Mouse (Mus musculus) heart, embryonic 14.5 days (tissue): ENCODE results near the gene Grasp. TPM values are rescaled to one million over a fixed set of nuclear protein-coding genes. Genes with fewer than 3 reads are reported as not detected.
A peak's percentile ranks its signal among the peaks of the same experiment; 100 is the strongest.

Experiments
- ATAC-seq: fragments of 200-750 bp; cut with Nextera tagmentation; 2 replicates; pipeline ENCODE4 v1.8.0; 2017; ENCODE audit warnings: low read depth, moderate TSS enrichment; ENCODE audit not compliant: insufficient number of reproducible peaks, insufficient read depth, low FRiP score
- H3K27ac ChIP-seq, 2 experiments: fragments of 200-500 bp in 1 of 2; fragments of 300-500 bp in 1 of 2; sonication (generic) in 1 of 2; replicated peaks in 1 of 2; 2 replicates each; pipeline ENCODE4 v1.5.1; 2012 to 2014; ENCODE audit warnings: low read depth in 2 of 2, low read length in 2 of 2, control low read depth in 1 of 2, mild to moderate bottlenecking in 1 of 2, mixed read lengths in 1 of 2; ENCODE audit not compliant: control insufficient read depth in 1 of 2, insufficient read depth in 1 of 2
- H3K27me3 ChIP-seq: fragments of 300-500 bp; sonication (generic); 2 replicates; pipeline ENCODE4 v1.6.1; 2014; ENCODE audit warnings: mild to moderate bottlenecking, low read length, control low read depth; ENCODE audit not compliant: control insufficient read depth, insufficient read depth
- H3K36me3 ChIP-seq: fragments of 300-500 bp; sonication (generic); 2 replicates; pipeline ENCODE4 v1.6.1; 2014; ENCODE audit warnings: mild to moderate bottlenecking, control low read depth, low read length, mixed read lengths; ENCODE audit not compliant: control insufficient read depth, insufficient read depth
- H3K4me1 ChIP-seq, 2 experiments: fragments of 200-500 bp in 1 of 2; fragments of 300-500 bp in 1 of 2; sonication (generic) in 1 of 2; 2 replicates each; pipeline ENCODE4 v1.6.1; 2012 to 2014; ENCODE audit warnings: low read length in 2 of 2, control low read depth in 1 of 2, mixed read lengths in 1 of 2; ENCODE audit not compliant: control insufficient read depth in 2 of 2, insufficient read depth in 2 of 2
- H3K4me2 ChIP-seq: fragments of 300-500 bp; sonication (generic); 2 replicates; pipeline ENCODE4 v1.6.1; 2014; ENCODE audit warnings: mild to moderate bottlenecking, low read length
- H3K4me3 ChIP-seq, 2 experiments: fragments of 200-500 bp in 1 of 2; fragments of 300-500 bp in 1 of 2; sonication (generic) in 1 of 2; 2 replicates each; pipeline ENCODE4 v1.5.1; 2012 to 2014; ENCODE audit warnings: low read length in 2 of 2, mild to moderate bottlenecking in 2 of 2, control low read depth in 1 of 2, low read depth in 1 of 2, moderate library complexity in 1 of 2; ENCODE audit not compliant: control insufficient read depth in 1 of 2, insufficient read depth in 1 of 2
- H3K9ac ChIP-seq: fragments of 300-500 bp; sonication (generic); 2 replicates; pipeline ENCODE4 v1.6.1; 2014; ENCODE audit warnings: mild to moderate bottlenecking, low read length
- H3K9me3 ChIP-seq: fragments of 300-500 bp; sonication (generic); 2 replicates; pipeline ENCODE4 v1.6.1; 2016; ENCODE audit warnings: low read length, control low read depth; ENCODE audit not compliant: control insufficient read depth
- WGBS: fragments of 180-500 bp; shearing (Covaris S2); extraction: QIAGEN DNeasy Blood & Tissue Kit; methylation state at CpG from one replicate; pipeline ENCODE4 v1.1.7; 2014; 5-methylcytosine and 5-hydroxymethylcytosine counted together
- polyA plus RNA-seq: library from polyadenylated mRNA; unstranded; fragments of >200 nt; fragmentation: Nextera tagmentation; extraction: Ambion mirVana; gene quantifications from 2 replicates; pipeline ENCODE4 v1.2.1, GENCODE M21; 2014

The Grasp gene
- polyA plus RNA-seq, 1 experiment from 2014 or later, result 5.5 TPM

DNA sequence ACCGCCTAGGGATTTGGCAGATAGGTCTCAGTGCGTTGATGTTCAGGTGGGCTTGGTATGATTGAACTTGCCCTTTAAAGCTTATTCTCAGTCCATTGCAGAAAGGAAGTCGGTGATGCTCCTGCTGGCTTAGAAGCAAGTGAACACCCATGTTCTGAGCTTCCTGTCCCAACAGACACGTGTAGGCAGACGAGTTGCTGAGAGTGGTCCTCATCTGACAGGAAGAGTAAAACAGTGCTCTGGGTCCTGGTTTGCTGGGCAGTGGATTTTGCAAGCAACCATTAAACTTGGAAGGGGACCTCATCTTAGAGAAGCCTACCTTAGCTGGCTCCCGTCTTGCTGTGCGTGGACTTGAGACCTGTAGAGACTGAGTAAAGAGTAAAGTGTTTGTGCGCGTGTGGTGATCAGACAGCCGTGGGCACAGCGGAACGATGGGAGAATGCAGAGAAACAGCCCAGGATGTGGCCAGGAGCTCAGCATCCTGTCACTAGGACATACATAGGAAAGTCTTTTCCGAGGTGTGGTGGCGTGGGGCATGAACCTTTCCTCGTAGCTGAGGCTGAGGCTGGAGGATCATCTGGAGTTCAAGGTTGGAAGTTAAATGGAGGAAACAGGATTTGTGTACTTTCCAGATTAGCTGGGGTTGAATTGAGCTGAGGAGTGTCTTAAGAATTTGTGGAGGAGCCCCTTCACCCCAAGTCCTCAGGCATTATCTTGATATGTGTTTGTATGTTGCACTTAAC is 43.5 kb upstream of the Grasp start:
- Histone ChIP-seq H3K4me3 (no peak overlapping the region), H3K4me2 (no peak overlapping the region), H3K36me3 (no peaks in the 10 kb centered on the region), H3K9ac (no peak overlapping the region), H3K27ac (0 out of 4 replicates have a peak overlapping the region, but pooled peaks of 1 of the 2 experiments have one; percentile 33), H3K9me3 (0 out of 2 replicates have a peak, but pooled peaks cover 3% of the 10 kb centered on the region), H3K4me1 (peaks cover 26 to 64% of the 10 kb centered on the region in 2 experiments), H3K27me3 (no peaks in the 10 kb centered on the region)
- 71% methylated on average over 15 of the region's 15 CpGs for WGBS
- no peak for ATAC-seq

DNA sequence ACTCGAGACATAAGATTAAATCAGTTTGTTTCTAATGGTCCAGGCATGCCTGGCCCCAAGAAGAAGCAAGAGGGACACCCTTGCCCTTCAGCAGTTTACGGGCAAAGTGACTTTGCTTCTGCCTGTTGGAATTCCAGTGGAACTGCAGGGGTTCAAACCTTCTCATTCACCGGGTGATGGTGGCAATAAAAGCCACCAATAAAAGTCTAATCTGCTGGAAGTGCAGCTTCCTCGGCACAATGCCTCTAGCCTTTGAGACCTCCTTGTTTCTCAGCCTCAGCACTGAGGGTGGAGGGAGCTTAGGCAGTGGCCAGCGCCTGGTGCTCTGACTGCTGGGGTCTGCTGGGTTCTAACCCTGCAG is 42.9 kb upstream of the Grasp start:
- Histone ChIP-seq H3K4me2 (no peak overlapping the region), H3K4me3 (no peak overlapping the region), H3K4me1 (peaks cover 23 to 58% of the 10 kb centered on the region in 2 experiments), H3K27me3 (no peaks in the 10 kb centered on the region), H3K9ac (peak overlapping the region; percentile 30; the same call in 1 of the 2 replicates), H3K27ac (peak overlapping the region in 1 of 2 experiments; percentile 33; a peak in 1 of 4 replicates), H3K36me3 (peaks cover under 1% of the 10 kb centered on the region; the same call in 1 of the 2 replicates), H3K9me3 (0 out of 2 replicates have a peak, but pooled peaks cover 4% of the 10 kb centered on the region)
- ATAC-seq, result no peak
- WGBS, result 36% methylated on average over 5 of the region's 5 CpGs

DNA sequence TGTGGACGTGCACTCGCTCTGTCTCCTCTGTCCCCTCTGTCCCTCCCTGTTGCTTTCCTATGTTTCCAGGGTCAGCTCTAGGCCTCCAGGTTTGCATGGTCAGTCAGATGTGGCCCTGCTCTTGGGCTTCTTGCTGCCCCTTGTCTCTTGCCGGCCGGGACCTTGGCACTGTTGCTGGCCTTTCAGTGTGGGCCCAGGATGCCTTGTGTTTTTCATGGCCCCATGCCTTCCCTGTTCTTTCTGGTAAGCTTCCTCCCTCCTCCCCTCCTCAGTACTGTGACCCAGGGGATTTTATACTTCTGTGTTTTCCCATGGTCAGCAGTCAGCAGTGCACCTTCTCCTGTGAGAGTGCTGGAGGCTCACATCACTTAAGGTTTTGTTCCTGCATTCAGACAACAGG is 42.5 kb upstream of the Grasp start:
- Histone ChIP-seq H3K4me1 (peaks cover 23 to 54% of the 10 kb centered on the region in 2 experiments), H3K27ac (peak overlapping the region in 1 of 2 experiments; percentile 33; a peak in 2 of 4 replicates), H3K9ac (peak overlapping the region; percentile 30; the same call in 1 of the 2 replicates), H3K4me3 (no peak overlapping the region), H3K27me3 (no peaks in the 10 kb centered on the region), H3K9me3 (0 out of 2 replicates have a peak, but pooled peaks cover 4% of the 10 kb centered on the region), H3K4me2 (no peak overlapping the region), H3K36me3 (peaks cover 5% of the 10 kb centered on the region; the same call in 1 of the 2 replicates)
- 38% methylated on average over 4 of the region's 4 CpGs for WGBS
- ATAC-seq, result no peak

DNA sequence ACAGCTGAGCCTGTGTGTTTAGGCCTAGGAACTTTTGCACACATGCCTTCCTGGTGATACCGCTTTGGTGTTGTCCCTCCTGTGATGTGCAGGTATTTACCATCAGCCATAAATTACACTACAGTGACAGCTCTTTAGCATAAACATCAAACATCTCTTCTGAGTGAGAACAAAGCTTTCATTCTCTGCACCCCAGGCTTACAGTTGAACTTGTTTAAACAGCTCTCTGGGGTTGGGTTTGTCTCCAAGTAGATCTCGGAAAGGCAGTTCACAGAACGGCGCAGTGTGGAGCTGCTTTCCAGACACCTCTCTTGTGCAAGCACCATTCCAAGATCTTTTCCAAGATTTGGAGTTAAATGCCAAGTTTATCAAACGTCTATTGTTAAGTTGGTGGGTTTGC is 41.3 kb upstream of the Grasp start:
- Histone ChIP-seq H3K36me3 (peaks cover 11% of the 10 kb centered on the region), H3K27ac (no peak overlapping the region), H3K9me3 (0 out of 2 replicates have a peak, but pooled peaks cover 4% of the 10 kb centered on the region), H3K4me2 (no peak overlapping the region), H3K4me3 (no peak overlapping the region), H3K27me3 (no peaks in the 10 kb centered on the region), H3K9ac (no peak overlapping the region), H3K4me1 (peaks cover 19 to 42% of the 10 kb centered on the region in 2 experiments)
- WGBS, result 64% methylated on average over 5 of the region's 5 CpGs
- ATAC-seq, result no peak

DNA sequence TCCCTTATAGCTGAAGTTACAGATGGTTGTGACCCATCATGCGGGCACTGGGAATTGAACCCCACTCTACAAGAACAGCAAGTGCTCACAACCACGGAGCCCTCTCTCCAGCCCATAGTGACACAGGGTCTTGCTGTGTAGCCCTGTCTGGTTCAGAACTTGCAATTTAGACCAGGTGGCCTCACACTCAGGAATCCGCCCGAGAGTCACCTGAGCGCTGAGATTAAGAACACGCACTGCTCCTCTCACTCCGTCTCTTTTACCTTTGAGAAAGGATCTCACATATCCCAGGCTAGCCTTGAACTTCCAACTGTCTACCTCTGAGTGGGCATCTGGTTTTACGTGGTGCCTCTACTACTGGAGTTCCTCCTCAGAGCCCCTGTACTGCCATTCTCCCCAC is 39.7 kb upstream of the Grasp start:
- Histone ChIP-seq H3K4me3 (no peak overlapping the region), H3K4me2 (no peak overlapping the region), H3K9ac (no peak overlapping the region), H3K36me3 (peaks cover 11% of the 10 kb centered on the region), H3K4me1 (peaks cover 11 to 32% of the 10 kb centered on the region in 2 experiments), H3K9me3 (0 out of 2 replicates have a peak, but pooled peaks cover 4% of the 10 kb centered on the region), H3K27me3 (no peaks in the 10 kb centered on the region), H3K27ac (no peak overlapping the region)
- 95% methylated on average over 8 of the region's 8 CpGs for WGBS
- ATAC-seq, result no peak

DNA sequence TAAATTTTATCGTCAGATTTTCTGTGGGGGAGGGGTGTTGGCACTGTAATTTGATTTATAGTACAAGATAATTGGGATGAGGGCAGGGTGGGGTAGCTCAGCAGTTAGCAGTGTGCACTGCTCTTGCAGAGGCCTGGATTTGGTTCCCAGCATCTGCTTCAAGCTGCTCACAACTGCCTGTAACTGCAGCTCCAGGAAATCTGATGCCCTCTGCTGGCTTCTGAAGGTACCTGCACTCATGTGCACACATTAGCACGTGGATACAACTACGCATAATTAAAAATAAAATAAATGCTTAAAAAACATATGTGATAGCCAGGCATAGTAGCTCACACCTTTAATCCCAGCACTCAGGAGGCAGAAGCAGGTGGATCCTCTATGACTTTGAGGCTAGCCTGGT is 38.4 kb upstream of the Grasp start:
- no peak for ATAC-seq
- Histone ChIP-seq H3K36me3 (peaks cover 11% of the 10 kb centered on the region), H3K4me1 (peaks cover 15 to 37% of the 10 kb centered on the region in 2 experiments), H3K9me3 (0 out of 2 replicates have a peak, but pooled peaks cover 4% of the 10 kb centered on the region), H3K9ac (no peak overlapping the region), H3K4me3 (no peak overlapping the region), H3K27ac (no peak overlapping the region), H3K27me3 (no peaks in the 10 kb centered on the region), H3K4me2 (no peak overlapping the region)
- 94% methylated on average over 3 of the region's 3 CpGs for WGBS

DNA sequence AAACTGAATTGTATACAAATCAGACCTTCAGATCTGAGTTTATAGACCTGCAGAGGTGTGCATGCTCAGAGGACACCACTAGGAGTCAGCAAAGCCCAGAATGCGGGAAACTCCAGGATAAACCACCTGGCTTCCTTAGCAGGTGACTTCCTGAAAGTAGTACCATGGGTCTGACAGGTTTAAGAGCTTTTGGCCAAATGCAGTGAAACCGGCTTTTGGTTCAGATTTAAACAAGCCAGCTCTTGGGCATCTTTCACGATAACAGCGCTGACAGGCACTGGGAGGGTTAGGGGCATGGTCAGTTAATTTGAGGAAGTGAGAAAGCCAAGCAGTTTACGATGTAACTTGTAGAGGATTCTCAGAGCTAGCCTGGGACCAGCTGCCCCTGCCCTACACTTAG is 36.1 kb upstream of the Grasp start:
- Histone ChIP-seq H3K4me3 (no peak overlapping the region), H3K27me3 (no peaks in the 10 kb centered on the region), H3K36me3 (peaks cover 11% of the 10 kb centered on the region), H3K4me1 (peaks cover 29 to 45% of the 10 kb centered on the region in 2 experiments), H3K27ac (no peak overlapping the region), H3K4me2 (no peak overlapping the region), H3K9me3 (0 out of 2 replicates have a peak, but pooled peaks cover 4% of the 10 kb centered on the region), H3K9ac (no peak overlapping the region)
- 84% methylated on average over 5 of the region's 5 CpGs for WGBS
- ATAC-seq, result no peak
